Mouse (Mus musculus): Measurements from ENCODE around the gene Bpifb1. TPM values are rescaled to one million over a fixed set of nuclear protein-coding genes. Genes with fewer than 3 reads are reported as not detected.

Bpifb1 gene
- polyA plus RNA-seq, 1 experiment = not detected

DNA sequence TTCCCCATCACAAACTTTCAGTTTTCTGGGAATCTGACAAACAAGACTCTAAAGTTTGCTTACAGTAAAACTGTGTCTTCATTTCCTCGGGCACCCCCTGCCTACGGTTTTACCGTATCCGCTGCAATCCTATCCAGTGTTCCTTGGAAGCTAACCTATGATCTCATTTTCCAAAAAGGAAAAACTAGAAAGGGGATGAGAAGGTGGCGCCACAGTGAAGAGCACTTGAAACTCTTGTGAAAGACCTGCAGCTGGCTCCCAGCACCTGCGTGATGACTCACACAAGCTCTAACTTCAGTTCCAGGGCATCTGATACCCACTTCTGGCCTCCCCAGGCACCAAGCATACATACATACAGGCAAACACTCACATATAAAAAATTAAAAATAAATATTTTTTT is 5.3 kb upstream of the Bpifb1 start:
- H3K4me1 ChIP-seq (ENCODE audit: control insufficient read depth) = no peaks in the 10 kb centered on the region
- no peak overlapping the region for H3K4me3 ChIP-seq (replicated peaks)
- TF ChIP-seq GATA1 (IDR thresholded peaks at IDR 0.05; ENCODE audit: low read length) = no peak
- no peaks in the 10 kb centered on the region for H3K9me3 ChIP-seq (ENCODE audit: control insufficient read depth, low read length)
- H3K36me3 ChIP-seq (ENCODE audit: control insufficient read depth) = no peaks in the 10 kb centered on the region
- H3K27me3 ChIP-seq (ENCODE audit: control insufficient read depth) = no peaks in the 10 kb centered on the region

DNA sequence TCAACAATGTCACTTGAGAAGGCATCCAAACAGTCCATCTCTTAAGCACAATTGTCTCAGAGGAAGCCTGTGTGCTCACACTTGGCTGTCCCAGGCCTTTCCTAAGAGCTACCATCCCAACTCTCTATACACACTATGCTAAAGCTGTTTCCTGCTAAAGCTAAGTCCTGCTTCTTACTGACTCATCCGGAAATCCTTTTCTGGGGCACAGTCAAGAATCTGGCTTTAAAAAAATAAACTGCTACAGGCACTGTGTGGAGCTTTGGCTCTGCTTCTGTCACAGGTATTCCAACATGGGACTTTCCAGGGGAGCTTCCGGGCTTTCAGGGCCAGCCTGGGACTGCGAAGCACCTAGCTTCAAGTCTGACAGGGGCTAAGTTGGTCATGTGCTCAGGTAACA is 4.9 kb upstream of the Bpifb1 start:
- no peak overlapping the region for H3K4me3 ChIP-seq (replicated peaks)
- H3K4me1 ChIP-seq (ENCODE audit: control insufficient read depth) = no peaks in the 10 kb centered on the region
- TF ChIP-seq GATA1 (IDR thresholded peaks at IDR 0.05; ENCODE audit: low read length) (no peak), TAL1 (IDR thresholded peaks at IDR 0.05; ENCODE audit: low read length) (no peak)
- H3K27me3 ChIP-seq (ENCODE audit: control insufficient read depth) = no peaks in the 10 kb centered on the region
- H3K36me3 ChIP-seq (ENCODE audit: control insufficient read depth) = no peaks in the 10 kb centered on the region
- no peaks in the 10 kb centered on the region for H3K9me3 ChIP-seq (ENCODE audit: control insufficient read depth, low read length)

DNA sequence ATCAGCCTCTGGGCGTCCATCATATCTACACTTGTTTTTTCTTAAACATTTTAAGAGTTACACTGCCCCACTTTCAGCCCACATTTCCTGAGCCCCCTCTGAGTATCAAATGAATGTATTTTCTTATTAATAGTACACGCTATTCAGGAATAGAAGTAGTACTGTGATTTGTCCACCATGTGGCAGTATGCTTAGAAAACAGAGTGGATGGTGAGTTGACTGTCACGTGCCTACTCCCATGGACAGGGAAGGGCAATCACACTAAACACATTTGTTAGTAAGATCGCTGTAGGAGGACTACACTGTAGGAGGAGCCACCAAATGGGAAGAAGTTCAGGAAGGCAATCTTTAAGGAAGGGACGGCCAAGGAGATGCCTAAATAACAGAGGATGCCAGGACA is 3.1 kb upstream of the Bpifb1 start:
- no peaks in the 10 kb centered on the region for H3K9me3 ChIP-seq (ENCODE audit: control insufficient read depth, low read length)
- TF ChIP-seq TAL1 (IDR thresholded peaks at IDR 0.05; ENCODE audit: low read length) = no peak
- TF ChIP-seq GATA1 (IDR thresholded peaks at IDR 0.05; ENCODE audit: low read length) = no peak
- no peak overlapping the region for H3K4me3 ChIP-seq (replicated peaks)
- no peaks in the 10 kb centered on the region for H3K36me3 ChIP-seq (ENCODE audit: control insufficient read depth)
- H3K4me1 ChIP-seq (ENCODE audit: control insufficient read depth) = no peaks in the 10 kb centered on the region
- H3K27me3 ChIP-seq (ENCODE audit: control insufficient read depth) = no peaks in the 10 kb centered on the region

DNA sequence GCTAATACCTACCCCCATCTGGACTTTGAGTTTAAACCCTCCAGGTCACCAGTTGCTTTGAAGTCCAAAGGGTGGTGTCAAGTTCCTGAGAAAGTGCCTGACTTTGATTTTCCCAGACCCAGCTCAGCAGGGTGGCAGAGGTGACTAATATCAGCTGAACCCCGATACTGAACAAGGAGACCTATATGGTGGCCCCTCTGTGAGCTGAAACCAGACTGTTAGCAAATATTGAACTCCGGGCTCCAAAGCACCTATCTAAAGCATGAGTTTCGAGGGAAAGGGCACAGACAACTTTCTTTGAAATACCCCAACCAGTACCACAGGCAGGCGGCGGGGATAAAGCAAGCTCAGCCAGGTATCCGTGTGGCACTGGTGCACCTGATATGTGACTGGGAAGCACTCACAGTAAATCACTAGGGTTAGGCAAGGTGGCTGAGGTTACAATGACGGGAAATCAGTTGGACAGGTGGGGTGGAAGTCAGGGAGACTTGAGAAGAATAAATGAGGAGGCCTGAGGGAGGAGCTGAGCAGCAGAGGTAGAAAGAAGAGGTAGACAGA is 662 bp upstream of the Bpifb1 start:
- no peaks in the 10 kb centered on the region for H3K4me1 ChIP-seq (ENCODE audit: control insufficient read depth)
- no peaks in the 10 kb centered on the region for H3K36me3 ChIP-seq (ENCODE audit: control insufficient read depth)
- no peak overlapping the region for H3K4me3 ChIP-seq (replicated peaks)
- TF ChIP-seq TAL1 (IDR thresholded peaks at IDR 0.05; ENCODE audit: low read length) (no peak), GATA1 (IDR thresholded peaks at IDR 0.05; ENCODE audit: low read length) (no peak)
- H3K9me3 ChIP-seq (ENCODE audit: control insufficient read depth, low read length) = no peaks in the 10 kb centered on the region
- no peaks in the 10 kb centered on the region for H3K27me3 ChIP-seq (ENCODE audit: control insufficient read depth)

DNA sequence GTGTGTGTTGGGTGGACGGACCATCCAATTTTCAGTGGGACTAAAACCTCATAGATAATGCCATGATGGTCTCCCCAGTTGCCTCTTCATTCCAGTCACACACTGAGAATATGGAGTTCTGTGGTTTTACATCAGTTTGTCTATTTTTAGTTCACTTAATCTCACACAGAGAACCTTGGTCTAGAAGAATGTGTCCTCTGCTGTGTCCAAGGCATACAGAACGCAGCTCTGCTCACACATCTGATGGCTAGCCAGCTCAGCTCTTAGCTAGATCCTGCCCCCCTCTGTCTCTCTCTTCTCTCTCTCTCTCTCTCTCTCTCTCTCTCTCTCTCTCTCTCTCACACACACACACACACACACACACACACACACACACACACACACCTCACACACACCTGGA is 1.5 kb downstream of the Bpifb1 start:
- no peak for TF ChIP-seq TAL1 (IDR thresholded peaks at IDR 0.05; ENCODE audit: low read length)
- TF ChIP-seq GATA1 (IDR thresholded peaks at IDR 0.05; ENCODE audit: low read length) = no peak
- no peaks in the 10 kb centered on the region for H3K4me1 ChIP-seq (ENCODE audit: control insufficient read depth)
- H3K27me3 ChIP-seq (ENCODE audit: control insufficient read depth) = no peaks in the 10 kb centered on the region
- H3K9me3 ChIP-seq (ENCODE audit: control insufficient read depth, low read length) = no peaks in the 10 kb centered on the region
- no peak overlapping the region for H3K4me3 ChIP-seq (replicated peaks)
- H3K36me3 ChIP-seq (ENCODE audit: control insufficient read depth) = no peaks in the 10 kb centered on the region

DNA sequence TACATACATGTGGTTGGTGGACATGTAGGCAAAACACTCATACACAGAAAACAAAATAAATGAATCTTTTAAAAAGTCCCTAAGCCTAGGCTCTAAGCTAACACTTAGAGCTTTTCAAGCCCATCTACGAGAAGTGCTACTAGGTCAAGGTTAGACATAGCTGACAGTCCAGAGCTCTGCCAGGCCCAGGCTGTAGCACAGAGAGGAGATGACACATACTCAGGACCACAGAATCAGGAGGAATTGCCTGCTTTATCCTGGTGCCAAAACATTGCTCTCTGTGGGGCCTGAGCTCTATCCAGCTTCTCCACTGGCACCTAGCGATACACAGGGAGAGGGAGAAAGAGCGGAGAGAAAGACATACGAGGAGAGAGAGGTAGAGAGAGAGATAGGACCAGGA is 2.5 kb downstream of the Bpifb1 start:
- Histone ChIP-seq H3K4me3 (replicated peaks) (no peak overlapping the region), H3K27me3 (ENCODE audit: control insufficient read depth) (no peaks in the 10 kb centered on the region), H3K4me1 (ENCODE audit: control insufficient read depth) (no peaks in the 10 kb centered on the region), H3K36me3 (ENCODE audit: control insufficient read depth) (no peaks in the 10 kb centered on the region), H3K9me3 (ENCODE audit: control insufficient read depth, low read length) (no peaks in the 10 kb centered on the region)
- TF ChIP-seq TAL1 (IDR thresholded peaks at IDR 0.05; ENCODE audit: low read length) (no peak), GATA1 (IDR thresholded peaks at IDR 0.05; ENCODE audit: low read length) (no peak)

DNA sequence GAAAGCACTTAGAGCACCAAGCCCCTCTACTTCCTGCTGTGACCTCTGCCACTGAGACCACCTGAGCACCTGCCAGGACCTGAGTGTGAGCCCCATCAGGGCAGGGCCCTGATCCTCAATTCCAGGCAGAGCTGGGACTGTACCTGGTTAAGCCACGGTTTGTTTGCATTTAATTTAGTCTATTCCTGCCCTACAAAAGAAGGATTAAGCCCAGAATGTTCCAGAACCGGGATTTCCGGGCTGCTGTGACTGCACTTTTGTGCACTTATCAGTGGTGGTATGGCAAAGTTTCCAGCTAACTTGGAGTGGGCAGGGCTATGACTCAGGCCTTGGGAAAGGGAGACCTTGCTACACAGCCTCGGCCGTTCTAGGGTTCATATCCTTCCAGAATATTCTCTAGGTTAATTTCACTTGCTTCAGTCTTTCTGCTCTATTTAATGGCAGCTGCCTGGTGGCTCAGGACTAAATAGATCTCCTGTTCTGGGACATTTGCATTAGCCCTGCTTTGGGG is 3.4 kb downstream of the Bpifb1 start:
- H3K36me3 ChIP-seq (ENCODE audit: control insufficient read depth) = no peaks in the 10 kb centered on the region
- H3K4me3 ChIP-seq (replicated peaks) = no peak overlapping the region
- TF ChIP-seq GATA1 (IDR thresholded peaks at IDR 0.05; ENCODE audit: low read length) (no peak), TAL1 (IDR thresholded peaks at IDR 0.05; ENCODE audit: low read length) (no peak)
- no peaks in the 10 kb centered on the region for H3K4me1 ChIP-seq (ENCODE audit: control insufficient read depth)
- no peaks in the 10 kb centered on the region for H3K9me3 ChIP-seq (ENCODE audit: control insufficient read depth, low read length)
- H3K27me3 ChIP-seq (ENCODE audit: control insufficient read depth) = no peaks in the 10 kb centered on the region

DNA sequence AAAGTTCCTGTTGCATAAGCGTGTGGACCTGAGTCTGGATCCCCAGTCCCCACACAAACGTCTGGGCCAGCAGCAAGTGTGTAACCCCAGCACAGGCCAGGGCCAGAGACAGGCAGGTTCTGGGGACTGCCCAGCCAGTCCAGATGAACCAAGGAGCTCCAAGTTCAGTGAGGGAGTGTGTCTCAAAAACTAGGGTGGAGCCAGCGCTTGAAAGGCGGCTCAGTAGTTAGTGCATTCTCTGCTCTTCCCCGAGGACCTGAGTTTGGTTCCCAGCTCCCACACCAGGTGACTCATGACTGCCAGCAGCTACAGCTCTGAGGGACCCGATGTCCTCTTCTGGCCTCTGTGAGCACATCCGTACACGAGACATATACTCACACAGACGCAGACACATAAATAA is 6.4 kb downstream of the Bpifb1 start:
- H3K9me3 ChIP-seq (ENCODE audit: control insufficient read depth, low read length) = no peaks in the 10 kb centered on the region
- H3K4me3 ChIP-seq (replicated peaks) = no peak overlapping the region
- TF ChIP-seq TAL1 (IDR thresholded peaks at IDR 0.05; ENCODE audit: low read length) (no peak), GATA1 (IDR thresholded peaks at IDR 0.05; ENCODE audit: low read length) (no peak)
- H3K36me3 ChIP-seq (ENCODE audit: control insufficient read depth) = no peaks in the 10 kb centered on the region
- H3K4me1 ChIP-seq (ENCODE audit: control insufficient read depth) = no peaks in the 10 kb centered on the region
- H3K27me3 ChIP-seq (ENCODE audit: control insufficient read depth) = no peaks in the 10 kb centered on the region

DNA sequence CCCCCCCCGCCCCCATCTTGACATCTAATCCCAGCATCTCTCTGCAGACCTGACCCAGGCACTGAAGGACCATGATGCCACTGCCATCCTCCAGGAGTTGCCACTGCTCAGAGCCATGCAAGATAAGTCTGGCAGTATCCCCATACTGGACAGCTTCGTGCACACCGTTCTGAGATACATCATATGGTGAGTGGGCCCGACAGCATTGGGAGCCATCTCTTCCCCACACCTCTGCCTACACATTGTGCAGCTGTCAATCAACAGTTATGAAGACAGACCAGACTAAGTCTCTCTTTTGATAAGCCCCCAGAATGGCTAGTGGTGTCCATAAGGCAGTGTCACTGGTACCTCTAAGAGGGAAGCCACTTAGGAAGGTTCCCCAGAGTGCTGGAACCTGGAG is 14.0 kb downstream of the Bpifb1 start:
- no peaks in the 10 kb centered on the region for H3K27me3 ChIP-seq (ENCODE audit: control insufficient read depth)
- no peak for TF ChIP-seq GATA1 (IDR thresholded peaks at IDR 0.05; ENCODE audit: low read length)
- TF ChIP-seq TAL1 (IDR thresholded peaks at IDR 0.05; ENCODE audit: low read length) = no peak
- no peaks in the 10 kb centered on the region for H3K9me3 ChIP-seq (ENCODE audit: control insufficient read depth, low read length)
- no peaks in the 10 kb centered on the region for H3K4me1 ChIP-seq (ENCODE audit: control insufficient read depth)
- no peak overlapping the region for H3K4me3 ChIP-seq (replicated peaks)
- no peaks in the 10 kb centered on the region for H3K36me3 ChIP-seq (ENCODE audit: control insufficient read depth)

DNA sequence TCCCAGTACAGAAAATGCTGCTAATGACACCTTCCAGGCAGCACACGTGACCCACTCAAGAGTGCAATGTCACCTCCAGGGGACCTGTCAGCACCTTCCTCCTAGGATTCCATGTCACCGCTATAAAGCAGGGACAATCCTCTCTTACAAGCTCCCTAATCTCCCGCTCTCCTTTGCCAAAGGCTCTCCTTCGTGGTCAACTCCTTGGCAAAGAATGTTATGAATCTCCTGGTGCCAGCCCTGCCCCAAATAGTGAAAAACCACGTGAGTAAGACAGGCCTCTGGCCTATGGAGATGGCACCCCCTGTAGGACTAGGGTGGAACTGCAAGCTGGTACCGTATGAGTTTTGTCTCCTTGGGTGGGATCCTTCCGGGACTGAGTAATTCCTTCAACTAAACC is 16.3 kb downstream of the Bpifb1 start:
- no peak for TF ChIP-seq TAL1 (IDR thresholded peaks at IDR 0.05; ENCODE audit: low read length)
- no peak for TF ChIP-seq GATA1 (IDR thresholded peaks at IDR 0.05; ENCODE audit: low read length)
- Histone ChIP-seq H3K27me3 (ENCODE audit: control insufficient read depth) (no peaks in the 10 kb centered on the region), H3K4me3 (replicated peaks) (no peak overlapping the region), H3K36me3 (ENCODE audit: control insufficient read depth) (no peaks in the 10 kb centered on the region), H3K9me3 (ENCODE audit: control insufficient read depth, low read length) (no peaks in the 10 kb centered on the region), H3K4me1 (ENCODE audit: control insufficient read depth) (no peaks in the 10 kb centered on the region)
